Mouse (Mus musculus): Measurements from ENCODE around the gene Nol10. TPM values are rescaled to one million over a fixed set of nuclear protein-coding genes. Genes with fewer than 3 reads are reported as not detected.

The Nol10 gene
- total RNA-seq, 2 experiments from 2014 or later = 21.1 to 21.5 TPM

DNA sequence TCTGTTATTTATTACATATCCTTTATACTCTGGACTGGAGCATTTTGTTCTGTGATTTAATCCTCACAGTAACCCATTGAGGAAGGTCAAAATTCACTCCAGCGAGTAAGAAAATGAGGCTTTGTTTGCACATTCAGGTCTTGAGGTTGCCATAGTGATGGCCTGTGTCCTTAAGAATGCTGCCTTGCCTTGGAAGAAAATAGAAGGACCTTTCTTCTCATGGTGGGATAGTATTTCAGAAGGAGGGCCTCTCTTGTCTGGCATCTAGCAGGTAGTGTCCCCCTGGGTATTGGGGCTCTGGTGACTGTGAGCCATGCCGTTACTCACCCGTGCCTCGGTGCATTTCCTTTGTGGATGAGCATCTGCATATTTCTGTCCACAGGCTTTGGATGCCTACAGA lies 12.4 kb downstream of the Nol10 start:
- DNase-seq = no peak
- intact Hi-C loops (cut with DNase I) = loop anchor here (10.0 kb wide), 1 partner anchor 184 kb away; the partner anchor contains the start of gene Odc1

DNA sequence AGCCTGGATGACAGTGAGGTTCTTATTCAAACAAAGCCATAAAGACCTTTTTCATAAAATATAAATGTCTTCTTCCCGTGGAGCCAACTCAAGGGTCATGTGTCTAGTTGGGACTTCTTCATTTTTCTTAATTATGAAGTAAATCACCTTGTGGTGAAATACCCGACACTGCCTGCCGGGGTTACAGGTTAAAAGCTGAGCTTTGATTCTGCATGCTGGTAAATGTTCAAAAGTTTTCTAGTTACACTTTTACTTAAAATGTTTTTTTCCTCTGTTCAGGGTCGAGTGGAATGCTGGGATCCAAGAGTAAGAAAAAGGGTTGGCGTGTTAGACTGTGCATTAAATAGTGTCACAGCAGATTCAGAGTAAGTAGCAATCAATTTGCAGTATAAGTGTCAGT lies 14.1 kb downstream of the Nol10 start:
- DNase-seq = no peak
- intact Hi-C loops (cut with DNase I) = loop anchor here (10.0 kb wide), 1 partner anchor 182 kb away; the partner anchor contains the start of gene Odc1

DNA sequence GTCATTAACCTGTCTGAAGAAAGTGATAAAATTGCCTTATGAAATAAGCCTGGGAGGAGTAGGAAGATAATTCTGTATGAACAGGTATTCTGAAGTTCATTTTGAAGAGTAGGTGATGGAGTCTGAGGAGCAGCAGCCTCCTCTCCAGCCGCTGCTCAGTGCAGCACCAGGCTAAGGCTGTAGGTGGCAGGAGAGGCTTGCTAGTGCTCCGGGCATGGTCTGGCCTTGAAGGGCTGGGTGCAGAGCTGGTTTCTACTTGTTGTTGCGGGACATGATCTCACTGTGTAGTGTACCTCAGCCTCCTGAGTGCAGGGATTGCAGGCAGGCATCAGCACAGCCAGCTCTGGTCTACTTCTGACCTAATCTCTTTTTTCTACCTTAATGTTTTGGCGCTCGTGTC lies 18.7 kb downstream of the Nol10 start:
- peak; percentile 52 for DNase-seq
- intact Hi-C loops (cut with DNase I) = loop anchor here (5.0 to 10.0 kb wide), 2 partner anchors 178 to 440 kb away; partner anchors contain the start of gene Odc1

DNA sequence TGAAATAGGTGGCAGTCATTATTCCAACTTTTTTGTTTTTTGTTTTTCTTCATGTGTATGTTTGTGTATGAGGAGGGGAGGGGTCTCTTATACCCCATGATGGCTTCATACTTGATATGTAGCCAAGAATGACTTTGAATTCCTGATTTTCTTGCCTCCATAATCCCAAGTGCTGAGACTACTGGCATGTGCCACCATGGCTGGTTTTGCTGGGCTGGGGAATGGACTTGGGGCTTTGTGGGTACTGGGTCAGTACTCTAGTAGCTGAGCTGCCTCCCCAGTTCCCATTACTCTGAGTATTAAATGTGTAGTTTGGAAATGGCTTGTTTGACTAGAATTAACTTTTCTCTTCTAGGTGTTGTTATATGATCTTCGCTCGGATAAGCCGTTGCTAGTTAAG lies 20.9 kb downstream of the Nol10 start:
- intact Hi-C loops (cut with DNase I) = loop anchor here (5.0 to 10.0 kb wide), 2 partner anchors 176 to 438 kb away; partner anchors contain the start of gene Odc1
- DNase-seq = no peak

DNA sequence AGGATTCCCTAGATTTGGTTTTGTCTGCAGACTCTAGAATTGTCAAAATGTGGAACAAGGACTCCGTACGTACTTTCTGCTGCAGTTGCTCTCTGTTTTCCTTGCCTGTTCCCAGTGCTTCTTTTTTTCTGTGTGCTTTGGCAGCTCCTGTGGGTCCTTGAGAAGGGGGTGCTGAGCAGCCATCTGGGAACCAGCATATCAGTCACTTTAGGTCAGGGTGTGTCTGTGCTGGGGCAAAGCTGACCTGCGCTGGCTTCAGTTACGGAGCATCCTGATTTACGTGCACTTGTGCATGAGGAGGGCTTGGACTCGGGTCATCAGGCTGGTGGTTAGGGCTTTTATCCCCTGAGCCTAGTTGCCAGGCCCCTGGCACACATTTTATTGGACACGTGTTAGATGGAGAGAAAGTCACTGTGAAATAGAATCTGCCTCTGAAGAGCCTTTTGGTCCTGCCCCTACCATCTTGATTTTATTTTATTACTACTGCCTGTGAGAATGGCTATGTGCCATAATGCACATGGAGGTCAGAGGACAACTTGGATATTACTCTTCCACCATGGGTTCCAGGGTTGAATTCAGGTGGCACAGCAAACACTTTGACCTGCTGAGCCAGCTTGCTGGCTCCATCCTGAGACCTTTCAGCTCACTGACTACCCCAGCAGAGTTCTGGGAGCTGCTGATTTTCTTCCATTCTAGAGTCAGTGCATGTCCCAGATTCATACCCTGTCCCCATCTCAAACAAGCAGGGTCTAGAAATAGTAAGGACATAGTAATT lies 21.5 kb downstream of the Nol10 start:
- no peak for DNase-seq
- intact Hi-C loops (cut with DNase I) = loop anchor here (5.0 to 10.0 kb wide), 2 partner anchors 175 to 438 kb away; partner anchors contain the start of gene Odc1

DNA sequence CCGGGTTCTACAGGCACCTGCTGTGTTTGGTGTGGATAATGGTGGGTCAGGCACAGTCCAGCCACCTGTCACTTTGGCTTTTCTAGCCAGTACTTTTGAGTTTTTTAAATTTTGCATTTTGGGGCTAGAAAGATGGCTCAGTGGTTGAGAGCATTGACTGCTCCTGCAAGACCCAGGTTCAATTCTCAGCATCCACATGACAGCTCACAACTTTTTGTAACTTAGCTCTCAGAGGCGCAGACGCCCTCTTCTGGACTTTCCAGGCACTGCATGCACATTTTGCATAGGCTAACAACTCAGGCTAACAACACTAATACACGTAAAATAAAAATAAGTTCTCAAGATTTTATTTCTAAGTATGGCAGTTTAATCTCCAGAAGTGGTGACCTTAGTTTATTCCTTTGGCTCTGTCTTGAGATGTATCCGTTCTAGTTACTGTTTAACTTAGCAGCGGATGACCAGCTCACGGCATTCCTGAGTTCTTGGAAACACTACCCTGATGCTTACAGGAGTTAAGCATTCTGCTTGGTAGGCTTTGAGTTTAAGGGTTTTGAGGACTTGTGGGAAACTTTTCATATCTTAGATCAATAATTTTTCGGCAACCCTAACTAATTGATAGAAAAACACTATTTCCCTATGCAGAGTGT lies 23.5 kb downstream of the Nol10 start:
- intact Hi-C loops (cut with DNase I) = no loop called here
- no peak for DNase-seq

DNA sequence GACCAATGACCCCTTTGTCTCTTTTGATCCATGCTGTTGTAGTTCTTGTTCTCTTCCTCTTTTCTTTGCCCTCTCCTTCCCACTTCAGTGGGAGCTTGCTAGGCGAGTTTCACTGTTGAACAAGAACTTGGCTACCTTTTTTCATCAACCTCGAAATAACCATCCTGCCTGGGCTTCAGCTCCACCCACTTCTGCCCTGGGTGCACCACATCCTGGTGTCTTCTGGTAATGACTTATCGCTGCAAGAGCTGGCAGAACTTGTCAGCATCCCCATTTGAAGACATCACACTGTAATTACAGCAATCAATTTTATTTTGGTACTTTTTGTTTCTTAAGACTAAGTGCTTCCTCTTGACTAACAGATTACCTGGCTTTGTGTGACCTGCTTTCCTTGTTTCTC lies 24.4 kb downstream of the Nol10 start:
- intact Hi-C loops (cut with DNase I) = no loop called here
- DNase-seq = no peak

DNA sequence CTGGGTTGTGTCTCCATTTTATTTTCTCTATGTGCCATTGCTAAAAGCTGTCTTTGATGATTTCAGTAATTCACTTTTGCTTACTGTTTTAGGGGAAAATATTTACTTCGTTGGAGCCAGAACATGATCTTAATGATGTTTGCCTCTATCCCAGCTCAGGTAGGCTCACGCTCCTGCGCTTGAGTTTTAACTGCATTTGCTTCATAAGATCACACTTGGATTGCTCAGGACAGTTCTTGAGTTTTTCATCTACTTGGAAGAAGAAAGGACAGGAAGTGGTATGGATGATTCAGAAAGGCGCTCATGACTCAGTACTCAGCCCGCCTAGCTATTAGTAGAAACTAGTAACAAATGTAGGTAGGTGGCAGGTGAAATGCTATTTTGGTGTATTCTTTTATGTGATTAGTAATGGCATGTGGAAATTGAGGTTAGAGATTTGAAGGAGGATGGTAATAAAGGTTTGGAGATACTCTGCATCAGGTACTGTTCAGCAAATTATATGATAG lies 25.3 kb downstream of the Nol10 start:
- DNase-seq = no peak
- intact Hi-C loops (cut with DNase I) = no loop called here

DNA sequence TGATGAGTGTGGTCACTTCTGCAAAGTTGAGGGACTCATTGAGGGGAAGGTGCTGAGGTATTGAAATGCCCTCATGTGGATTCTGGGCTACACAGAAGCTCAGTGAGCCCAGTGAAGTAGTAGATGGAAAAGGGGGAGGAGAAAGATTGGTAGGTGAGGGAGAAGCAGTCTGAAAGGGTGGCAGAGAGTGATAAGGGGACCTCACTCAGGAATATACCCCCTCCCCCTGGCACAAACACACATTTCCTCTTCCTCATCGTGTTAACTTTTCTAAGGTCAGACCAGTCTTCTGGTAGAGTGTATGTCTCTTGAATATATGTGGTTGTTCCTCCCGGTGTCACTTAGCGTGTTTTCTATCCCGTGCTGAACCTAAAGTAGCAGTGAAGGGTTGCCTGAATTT lies 27.0 kb downstream of the Nol10 start:
- intact Hi-C loops (cut with DNase I) = no loop called here
- no peak for DNase-seq

DNA sequence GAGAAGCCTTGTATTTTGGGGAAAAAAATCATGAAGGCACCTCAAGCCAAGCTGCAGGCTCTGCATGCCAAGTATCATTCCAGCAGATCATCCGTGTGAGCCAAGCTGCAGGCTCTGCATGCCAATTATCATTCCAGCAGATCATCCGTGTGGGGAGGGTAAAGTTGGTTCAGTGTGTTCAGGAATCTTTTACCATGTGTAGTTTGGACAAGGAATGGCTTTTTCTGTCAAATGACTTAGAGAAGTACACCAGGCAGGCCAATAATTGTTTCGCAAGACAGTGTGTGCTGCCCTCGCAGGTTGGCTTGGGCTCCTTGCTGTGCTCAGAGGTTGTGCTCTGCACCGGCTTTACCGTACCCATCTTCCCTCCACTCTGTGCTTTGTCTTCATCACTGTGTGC lies 28.3 kb downstream of the Nol10 start:
- intact Hi-C loops (cut with DNase I) = no loop called here
- no peak for DNase-seq

DNA sequence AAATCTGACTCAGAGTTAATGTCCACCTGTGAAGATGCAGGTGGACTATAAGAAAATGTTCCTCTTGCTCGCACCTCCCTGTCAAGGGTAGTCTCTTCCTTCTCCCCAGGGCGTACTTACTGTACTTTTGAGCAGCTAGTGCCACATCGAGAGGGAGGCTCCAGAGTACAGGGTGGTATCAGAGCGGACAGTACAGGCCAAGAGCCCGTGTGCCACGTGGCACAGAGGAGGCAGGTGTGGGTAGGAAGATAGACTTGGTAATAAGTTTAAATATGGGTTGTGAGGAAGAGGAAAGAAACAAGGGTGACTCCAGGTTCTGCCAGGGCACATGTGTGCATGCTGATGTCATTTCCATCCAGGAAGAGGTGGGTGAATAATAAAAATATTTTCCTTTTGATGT lies 32.7 kb downstream of the Nol10 start:
- DNase-seq = no peak
- intact Hi-C loops (cut with DNase I) = no loop called here

DNA sequence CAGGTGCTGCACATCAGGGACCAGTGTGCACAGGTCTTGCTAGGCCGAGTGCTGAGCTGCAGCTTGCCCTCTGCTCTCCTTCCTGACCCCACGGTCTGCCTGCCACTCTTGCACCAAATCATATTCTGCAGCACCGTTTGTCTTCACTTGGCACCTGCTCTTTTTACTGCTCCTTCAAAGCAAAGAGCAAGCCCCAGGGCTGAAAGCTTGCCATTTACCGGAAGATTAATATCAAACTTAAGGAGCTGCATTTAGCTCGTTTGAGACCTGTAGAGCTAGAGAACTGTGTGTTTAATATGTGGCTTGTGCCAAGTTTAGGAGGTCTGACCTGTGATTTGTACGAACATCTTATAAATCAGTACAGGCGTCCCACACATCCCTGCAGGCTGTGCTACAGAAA lies 34.5 kb downstream of the Nol10 start:
- intact Hi-C loops (cut with DNase I) = no loop called here
- DNase-seq = no peak

DNA sequence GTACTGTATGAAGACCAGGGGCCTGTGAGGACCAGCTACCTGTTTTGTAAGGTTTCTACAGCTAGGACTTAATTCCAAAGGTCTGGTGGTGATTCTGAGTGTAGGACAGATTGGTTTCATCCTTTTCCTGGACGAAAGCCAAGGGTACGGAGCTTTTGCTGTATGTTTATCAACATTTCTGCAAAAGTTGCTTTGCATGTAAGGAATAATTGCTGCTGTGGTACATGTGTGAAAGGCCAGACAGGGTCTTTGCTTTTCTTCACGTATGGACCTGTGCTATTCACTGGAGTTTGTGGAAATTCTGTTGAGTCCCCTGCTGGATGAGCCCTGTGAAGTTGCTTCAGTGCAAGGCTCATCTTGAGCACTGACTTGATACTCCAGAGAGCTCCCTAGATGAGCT lies 38.6 kb downstream of the Nol10 start:
- intact Hi-C loops (cut with DNase I) = no loop called here
- no peak for DNase-seq

DNA sequence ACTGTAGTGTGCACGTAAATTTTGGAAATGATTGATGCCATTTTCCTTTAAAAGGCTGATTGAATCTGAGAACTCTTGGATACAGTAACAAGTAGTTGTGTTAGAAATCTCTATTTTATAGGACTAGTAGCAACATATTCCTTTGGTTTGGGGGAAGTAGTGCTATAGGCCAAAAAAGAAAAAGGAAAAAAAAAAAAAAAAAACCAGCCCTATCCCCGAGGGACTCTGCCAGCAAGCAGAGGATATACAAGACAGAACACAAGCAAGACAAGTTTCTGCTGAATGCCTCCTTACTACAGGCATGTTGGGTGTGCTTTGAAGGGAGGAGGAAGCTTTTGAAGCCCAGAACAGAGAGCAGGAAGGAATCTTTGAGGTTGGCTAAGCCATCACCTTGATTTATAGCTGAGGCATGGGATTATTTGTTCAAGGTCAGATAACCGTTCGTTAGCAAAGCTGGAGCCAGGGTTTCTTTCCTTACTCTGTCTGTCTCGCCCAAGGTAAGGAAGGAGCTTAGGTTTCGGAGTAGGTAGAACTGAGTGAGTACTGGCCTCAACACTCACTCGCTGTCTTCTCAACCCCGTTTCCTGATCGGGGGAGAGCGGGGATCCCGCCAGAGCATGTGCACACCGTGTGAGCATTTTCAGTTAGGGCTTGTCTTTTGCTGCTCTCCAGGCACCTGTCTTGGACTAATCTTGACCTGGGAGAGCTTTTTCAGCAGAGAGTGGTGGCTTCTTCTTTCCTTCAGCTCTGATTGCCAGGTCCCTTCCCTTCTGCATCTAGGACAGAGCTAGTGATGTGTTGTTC lies 39.3 kb downstream of the Nol10 start:
- DNase-seq = no peak

DNA sequence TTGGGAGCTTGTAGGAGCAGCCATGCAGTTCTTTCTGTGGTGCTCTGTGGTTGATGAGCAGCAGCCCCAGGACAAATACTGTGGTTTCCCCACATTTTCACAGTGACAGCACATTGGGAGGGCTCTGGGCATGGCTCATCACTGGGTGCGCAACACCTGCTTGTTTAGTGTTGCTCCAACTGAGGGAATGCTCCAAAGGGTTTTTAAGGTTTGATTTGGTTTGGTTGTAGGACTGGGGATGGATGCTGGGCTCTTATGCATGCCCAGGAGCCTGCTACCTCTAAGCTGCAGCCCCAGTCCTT lies 39.8 kb downstream of the Nol10 start:
- intact Hi-C loops (cut with DNase I) = no loop called here
- no peak for DNase-seq

More for the DNA sequence above, 39.3 kb downstream of the Nol10 start:
- intact Hi-C loops (cut with DNase I) = no loop called here

DNA sequence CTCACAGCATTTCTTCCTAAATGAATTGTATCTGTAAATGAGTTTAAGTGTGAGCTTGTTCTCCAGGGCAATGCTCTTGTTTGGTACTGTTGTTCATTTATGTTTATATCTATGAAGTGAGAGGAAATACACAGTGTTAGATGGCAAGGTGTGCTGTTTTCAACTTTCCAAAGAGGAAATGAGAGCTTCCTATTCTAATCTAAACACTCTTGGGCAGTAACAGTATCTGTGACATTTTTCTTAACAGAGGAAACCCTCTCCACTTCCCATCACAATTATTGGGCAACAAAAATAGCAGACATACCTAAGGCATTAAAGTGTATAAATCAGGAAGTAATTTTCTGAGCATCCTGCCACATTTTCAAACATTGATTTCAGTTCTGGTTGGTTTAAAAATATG lies 41.8 kb downstream of the Nol10 start:
- no peak for DNase-seq
- intact Hi-C loops (cut with DNase I) = no loop called here

DNA sequence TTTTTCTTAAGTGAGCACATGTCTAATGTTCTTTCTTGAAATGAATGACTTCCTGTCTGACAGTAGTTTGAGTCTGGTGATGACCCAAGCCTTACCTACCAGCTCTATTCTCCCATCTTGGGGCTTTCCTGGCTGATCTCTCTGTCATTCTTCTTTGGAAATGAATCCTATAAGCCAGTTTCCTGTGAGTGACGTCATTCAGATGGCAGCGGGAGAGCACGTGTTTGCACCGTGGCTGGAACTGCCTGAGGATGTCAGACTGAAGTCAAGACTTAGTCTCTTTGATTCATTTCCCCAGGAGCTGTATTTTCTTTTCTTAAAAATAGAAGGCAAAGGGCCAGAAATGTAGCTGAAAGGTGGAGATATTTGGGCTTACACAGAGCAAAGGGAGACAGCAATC lies 42.3 kb downstream of the Nol10 start:
- intact Hi-C loops (cut with DNase I) = no loop called here
- DNase-seq = no peak

DNA sequence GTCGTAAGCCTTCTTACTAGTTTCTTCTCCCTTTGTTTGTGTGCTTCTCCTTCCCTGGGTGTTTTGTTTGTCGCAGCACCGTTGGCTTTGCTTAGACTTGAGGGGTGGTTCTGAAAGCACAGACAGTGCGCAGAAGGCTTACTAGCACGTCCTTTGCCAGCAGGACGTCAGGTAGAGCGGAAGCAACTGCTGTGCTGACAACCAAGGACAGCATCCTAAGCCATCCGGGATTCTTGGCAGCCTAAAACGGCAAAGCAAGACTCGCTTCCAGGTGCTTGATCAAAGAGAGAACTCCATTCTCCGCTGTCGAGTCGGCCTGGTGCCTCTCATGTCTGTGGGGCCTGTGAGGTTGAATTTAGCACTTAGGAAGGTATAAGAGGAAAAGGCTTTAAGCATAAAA lies 44.9 kb downstream of the Nol10 start:
- intact Hi-C loops (cut with DNase I) = no loop called here
- no peak for DNase-seq

DNA sequence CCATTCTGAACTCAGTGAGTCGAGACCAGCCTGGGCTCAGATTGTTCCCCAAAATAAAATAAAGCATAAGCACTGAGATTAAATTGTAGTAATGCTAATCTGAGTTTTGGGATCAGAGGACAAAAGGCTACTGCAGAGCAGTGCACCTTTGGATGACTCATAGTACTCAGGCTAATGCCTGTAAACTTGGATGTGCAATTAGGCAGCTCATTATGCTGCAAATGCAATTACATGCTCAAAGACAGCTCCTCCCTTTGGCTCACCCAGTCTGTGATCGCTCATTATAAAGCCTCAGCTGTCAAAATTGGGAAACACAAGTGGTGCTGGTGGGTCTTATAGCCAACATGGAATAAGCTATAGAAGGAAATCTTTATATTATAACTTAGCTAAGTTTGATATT lies 48.9 kb downstream of the Nol10 start:
- intact Hi-C loops (cut with DNase I) = no loop called here

DNA sequence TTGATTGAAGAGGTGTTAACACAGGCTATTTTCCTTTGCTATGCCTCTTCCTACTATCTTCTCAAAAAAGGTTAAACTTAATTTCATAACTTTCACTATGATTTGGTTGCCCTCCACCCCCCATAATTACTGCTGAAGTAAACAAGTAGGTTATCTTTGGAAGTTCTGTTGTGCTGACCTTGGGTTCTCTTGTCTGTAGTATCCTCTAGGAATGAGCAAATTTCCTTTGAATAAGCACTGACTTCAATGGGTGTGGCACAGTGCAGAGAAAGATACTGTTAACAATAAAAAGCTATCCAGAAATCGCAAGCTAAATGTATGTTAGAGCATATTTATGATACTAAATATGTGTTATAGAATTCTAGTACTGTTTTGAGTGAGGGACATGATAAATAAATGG lies 53.2 kb downstream of the Nol10 start:
- DNase-seq = no peak
- intact Hi-C loops (cut with DNase I) = loop anchor here (10.0 kb wide), 1 partner anchor 143 kb away; the partner anchor contains the start of gene Odc1

More for the DNA sequence above, 48.9 kb downstream of the Nol10 start:
- no peak for DNase-seq

DNA sequence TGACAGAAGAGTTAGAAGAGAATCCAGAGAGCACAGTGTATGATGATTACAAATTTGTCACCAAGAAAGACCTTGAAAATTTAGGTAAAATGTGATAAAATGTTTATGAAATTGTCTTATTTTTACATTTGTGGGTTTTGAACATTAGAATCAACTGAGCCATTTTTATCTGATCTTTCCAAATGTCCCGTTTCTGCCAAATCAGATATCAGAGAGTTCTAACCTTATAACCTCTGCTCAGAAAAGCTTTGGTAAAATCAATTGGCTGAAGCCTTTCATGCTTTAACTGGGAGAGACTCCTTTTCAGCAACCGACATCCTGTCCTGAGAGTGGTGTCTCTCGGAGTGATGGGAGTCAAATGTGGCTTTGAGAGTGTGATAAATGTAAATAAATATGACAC lies 53.9 kb downstream of the Nol10 start:
- intact Hi-C loops (cut with DNase I) = loop anchor here (10.0 kb wide), 1 partner anchor 143 kb away; the partner anchor contains the start of gene Odc1
- DNase-seq = no peak

Measured in left cerebral cortex, postnatal 4 days (tissue).